Mouse (Mus musculus) kidney, embryonic 15.5 days (tissue): ENCODE results near the gene Sacm1l. TPM values are rescaled to one million over a fixed set of nuclear protein-coding genes. Genes with fewer than 3 reads are reported as not detected.

Experiments used
- ATAC-seq: fragments of 200-750 bp; cut with Nextera tagmentation; replicated peaks from 2 replicates; pipeline ENCODE4 v1.8.0; 2017; ENCODE audit warnings: moderate TSS enrichment; ENCODE audit not compliant: low FRiP score
- H3K27ac ChIP-seq: fragments of 300-500 bp; sonication (generic); 2 replicates; pipeline ENCODE4 v1.5.1; 2015; ENCODE audit warnings: mild to moderate bottlenecking, inconsistent platforms
- H3K27me3 ChIP-seq: fragments of 300-500 bp; sonication (generic); 2 replicates; pipeline ENCODE4 v1.6.1; 2015; ENCODE audit warnings: inconsistent platforms
- H3K36me3 ChIP-seq: fragments of 300-500 bp; sonication (generic); 2 replicates; pipeline ENCODE4 v1.6.1; 2015; ENCODE audit warnings: inconsistent platforms
- H3K4me1 ChIP-seq: fragments of 300-500 bp; sonication (generic); 2 replicates; pipeline ENCODE4 v1.6.1; 2015; ENCODE audit warnings: inconsistent platforms
- H3K4me2 ChIP-seq: fragments of 300-500 bp; sonication (generic); 2 replicates; pipeline ENCODE4 v1.6.1; 2015; ENCODE audit warnings: moderate library complexity, mild to moderate bottlenecking, inconsistent platforms
- H3K4me3 ChIP-seq: fragments of 300-500 bp; sonication (generic); replicated peaks from 2 replicates; pipeline ENCODE4 v1.5.1; 2015; ENCODE audit warnings: mild to moderate bottlenecking, inconsistent platforms
- H3K9ac ChIP-seq: fragments of 300-500 bp; sonication (generic); 2 replicates; pipeline ENCODE4 v1.6.1; 2015; ENCODE audit warnings: mild to moderate bottlenecking, inconsistent platforms
- H3K9me3 ChIP-seq: fragments of 300-500 bp; sonication (generic); replicated peaks from 2 replicates; pipeline ENCODE4 v1.6.1; 2016; ENCODE audit warnings: inconsistent platforms
- WGBS: fragments of 180-500 bp; shearing (Covaris S2); methylation state at CpG from one replicate; pipeline ENCODE4 v1.1.7; 2015; ENCODE audit warnings: mixed read lengths; 5-methylcytosine and 5-hydroxymethylcytosine counted together
- polyA plus RNA-seq: library from polyadenylated mRNA; unstranded; fragments of >200 nt; fragmentation: Nextera tagmentation; extraction: Ambion mirVana; gene quantifications from 2 replicates; pipeline ENCODE4 v1.2.1, GENCODE M21; 2015

Gene Sacm1l
- polyA plus RNA-seq, 1 experiment from 2014 or later, result 56.1 TPM

DNA sequence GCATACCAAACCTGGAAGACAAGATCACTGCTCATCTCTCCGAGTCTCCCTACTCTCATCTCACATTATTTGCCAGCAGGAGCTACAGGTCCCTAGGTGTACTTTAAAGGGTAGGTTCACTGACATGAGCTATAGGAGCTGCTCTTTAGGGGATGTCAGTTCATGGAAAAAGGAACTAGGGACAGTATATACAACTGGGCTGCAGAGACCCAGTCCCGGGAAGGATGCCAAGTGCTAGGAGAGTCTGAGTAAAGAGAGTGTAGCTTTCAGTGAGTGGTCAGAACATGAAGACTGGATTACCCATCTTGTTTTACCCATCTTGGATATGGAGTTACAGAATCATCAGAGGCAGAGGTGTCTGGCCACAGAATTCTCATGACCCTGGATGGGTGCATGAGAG, 67.8 kb downstream of the Sacm1l start:
- no peak overlapping the region for H3K4me3 ChIP-seq
- no peak overlapping the region for H3K4me2 ChIP-seq
- H3K4me1 ChIP-seq, result no peaks in the 10 kb centered on the region
- no peak for ATAC-seq
- no peaks in the 10 kb centered on the region for H3K9me3 ChIP-seq
- no peak overlapping the region for H3K9ac ChIP-seq
- no peaks in the 10 kb centered on the region for H3K27me3 ChIP-seq
- H3K36me3 ChIP-seq, result peaks cover 19% of the 10 kb centered on the region
- 93% methylated on average over 2 of the region's 2 CpGs for WGBS
- no peak overlapping the region for H3K27ac ChIP-seq

DNA sequence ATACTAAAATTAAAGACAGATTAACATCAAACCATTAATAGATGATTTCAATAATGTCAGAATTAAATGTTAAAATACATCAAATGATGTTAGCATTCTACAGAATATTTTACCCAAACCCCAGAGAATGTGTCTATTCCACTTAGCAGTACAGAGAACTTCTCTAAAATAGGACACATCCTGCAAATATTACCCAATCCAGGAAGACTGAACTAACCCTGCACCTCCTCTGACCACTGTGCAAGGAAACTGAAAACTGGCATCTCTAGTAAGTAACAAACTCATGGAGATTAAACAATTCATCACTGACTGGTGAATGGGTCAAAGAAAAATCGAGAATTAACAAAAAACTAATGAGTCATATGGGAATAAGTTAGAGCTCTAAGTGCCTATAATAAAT, 72.0 kb downstream of the Sacm1l start:
- ATAC-seq, result no peak

DNA sequence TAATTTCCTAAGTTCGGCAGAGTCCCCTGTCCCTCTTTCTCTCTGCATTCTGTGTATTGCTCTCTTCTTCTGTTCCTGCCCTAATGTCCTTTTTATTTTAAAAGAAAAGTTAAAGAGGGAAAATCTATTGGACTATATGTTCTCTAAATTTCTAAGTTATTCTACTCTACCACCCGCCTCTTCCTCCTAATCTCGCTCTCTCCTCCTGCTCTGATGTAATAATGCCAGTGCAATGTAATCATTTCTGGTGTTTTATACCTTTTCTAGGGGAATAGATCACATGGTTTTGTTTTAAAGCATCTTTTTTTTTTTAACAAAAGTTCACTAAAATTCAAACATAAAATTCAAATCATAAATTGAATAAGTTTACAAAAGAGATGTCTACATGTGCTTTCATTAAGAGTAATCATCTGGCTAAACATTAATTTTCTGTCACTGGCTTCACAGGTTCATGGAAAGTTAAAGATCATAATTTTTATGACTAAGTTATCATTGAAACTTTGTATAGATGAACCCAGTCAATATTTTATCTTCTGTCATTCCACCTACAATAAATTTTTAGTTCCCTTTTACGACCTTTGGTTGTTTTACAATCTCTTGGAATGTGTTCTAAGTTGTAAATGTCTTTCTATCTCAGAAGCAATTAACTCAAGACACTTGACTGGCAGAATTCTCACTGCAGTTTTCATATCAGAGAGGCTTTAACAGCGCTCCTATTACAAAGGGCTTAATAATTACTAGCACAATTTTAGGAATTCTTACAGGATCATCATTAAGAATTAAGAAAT, 90.9 kb downstream of the Sacm1l start:
- H3K4me1 ChIP-seq, result no peaks in the 10 kb centered on the region
- no peak overlapping the region for H3K9ac ChIP-seq
- no peaks in the 10 kb centered on the region for H3K36me3 ChIP-seq
- H3K4me2 ChIP-seq, result no peak overlapping the region
- no peaks in the 10 kb centered on the region for H3K9me3 ChIP-seq
- WGBS, result 71% methylated on average over 5 of the region's 5 CpGs
- no peak overlapping the region for H3K27ac ChIP-seq
- no peaks in the 10 kb centered on the region for H3K27me3 ChIP-seq
- no peak for ATAC-seq
- no peak overlapping the region for H3K4me3 ChIP-seq

More for the DNA sequence above, 72.0 kb downstream of the Sacm1l start:
- Histone ChIP-seq H3K9me3 (no peaks in the 10 kb centered on the region), H3K27me3 (no peaks in the 10 kb centered on the region), H3K27ac (no peak overlapping the region), H3K4me2 (no peak overlapping the region), H3K9ac (no peak overlapping the region), H3K36me3 (0 out of 2 replicates have a peak, but pooled peaks cover 1% of the 10 kb centered on the region), H3K4me1 (no peaks in the 10 kb centered on the region), H3K4me3 (no peak overlapping the region)
- 80% methylated on average over 1 of the region's 1 CpGs for WGBS

DNA sequence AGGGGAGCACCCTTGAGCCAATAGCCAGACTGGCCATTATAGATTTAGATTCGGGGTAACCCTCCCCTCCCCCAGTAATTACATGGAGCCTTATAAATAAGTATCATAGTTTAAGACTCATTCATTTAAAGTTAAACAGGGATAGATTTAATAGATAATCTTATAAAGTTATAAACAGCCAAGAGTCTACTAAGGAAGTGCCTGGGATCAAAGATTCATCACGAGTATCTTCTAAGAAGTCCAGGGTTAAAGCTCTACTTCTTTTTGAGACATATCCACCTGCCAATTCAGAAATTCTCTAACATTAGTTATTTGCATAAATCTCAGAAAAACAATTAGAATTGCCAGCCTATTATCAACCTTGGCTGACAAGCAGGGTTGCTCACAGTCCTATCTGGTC, 95.2 kb downstream of the Sacm1l start:
- Histone ChIP-seq H3K27ac (no peak overlapping the region), H3K9ac (no peak overlapping the region), H3K4me3 (no peak overlapping the region), H3K27me3 (no peaks in the 10 kb centered on the region), H3K4me2 (no peak overlapping the region), H3K9me3 (no peaks in the 10 kb centered on the region), H3K36me3 (no peaks in the 10 kb centered on the region), H3K4me1 (no peaks in the 10 kb centered on the region)
- whole genome bisulfite sequencing, result 82% methylated on average over 2 of the region's 2 CpGs
- no peak for ATAC-seq

DNA sequence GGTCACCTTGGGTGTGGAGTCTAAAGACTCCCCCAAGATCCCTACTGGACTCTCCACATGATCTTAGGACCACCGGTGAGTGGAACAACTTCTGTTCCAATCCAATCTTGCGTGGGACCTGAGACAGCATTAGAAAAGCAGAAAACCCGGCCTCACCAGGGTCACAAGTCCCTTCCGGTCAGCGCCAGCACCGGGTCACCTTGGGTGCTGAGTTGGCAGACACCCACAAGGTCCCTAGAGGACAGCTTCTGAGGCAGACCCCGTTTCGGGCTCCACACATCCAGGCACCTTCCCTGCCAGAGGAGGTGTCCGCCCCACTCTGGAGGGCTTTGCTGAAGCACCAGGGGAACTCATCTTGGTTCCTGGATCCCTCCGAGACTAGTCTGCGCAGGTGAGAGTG, 96.3 kb downstream of the Sacm1l start:
- no peaks in the 10 kb centered on the region for H3K36me3 ChIP-seq
- no peak for ATAC-seq
- H3K9me3 ChIP-seq, result no peaks in the 10 kb centered on the region
- no peaks in the 10 kb centered on the region for H3K4me1 ChIP-seq
- no peak overlapping the region for H3K4me2 ChIP-seq
- no peaks in the 10 kb centered on the region for H3K27me3 ChIP-seq
- no peak overlapping the region for H3K4me3 ChIP-seq
- WGBS, result 91% methylated on average over 11 of the region's 11 CpGs
- H3K27ac ChIP-seq, result no peak overlapping the region
- H3K9ac ChIP-seq, result no peak overlapping the region

DNA sequence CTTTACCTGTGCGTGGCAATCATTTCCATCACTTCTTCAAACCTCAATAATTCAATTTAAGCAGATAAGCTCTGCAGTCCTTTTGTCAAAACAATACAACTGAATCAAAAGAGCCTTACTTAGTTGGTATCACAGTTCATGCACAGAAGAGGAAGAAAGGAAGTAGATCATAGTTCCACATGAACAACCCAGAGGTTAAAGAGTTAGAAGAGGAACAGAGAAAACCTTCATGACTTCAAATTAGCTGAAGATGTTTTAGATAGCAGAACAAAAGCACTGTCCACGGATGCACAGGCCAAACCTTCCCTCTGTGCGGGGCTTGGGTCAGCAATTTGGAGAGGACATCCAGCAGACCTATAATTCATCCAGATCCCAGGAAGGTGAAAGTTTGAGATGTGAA, 102.1 kb downstream of the Sacm1l start:
- H3K36me3 ChIP-seq, result no peaks in the 10 kb centered on the region
- no peaks in the 10 kb centered on the region for H3K9me3 ChIP-seq
- H3K9ac ChIP-seq, result no peak overlapping the region
- ATAC-seq, result no peak
- WGBS, result 85% methylated on average over 3 of the region's 3 CpGs
- no peaks in the 10 kb centered on the region for H3K4me1 ChIP-seq
- no peak overlapping the region for H3K27ac ChIP-seq
- no peak overlapping the region for H3K4me2 ChIP-seq
- H3K27me3 ChIP-seq, result no peaks in the 10 kb centered on the region
- H3K4me3 ChIP-seq, result no peak overlapping the region

DNA sequence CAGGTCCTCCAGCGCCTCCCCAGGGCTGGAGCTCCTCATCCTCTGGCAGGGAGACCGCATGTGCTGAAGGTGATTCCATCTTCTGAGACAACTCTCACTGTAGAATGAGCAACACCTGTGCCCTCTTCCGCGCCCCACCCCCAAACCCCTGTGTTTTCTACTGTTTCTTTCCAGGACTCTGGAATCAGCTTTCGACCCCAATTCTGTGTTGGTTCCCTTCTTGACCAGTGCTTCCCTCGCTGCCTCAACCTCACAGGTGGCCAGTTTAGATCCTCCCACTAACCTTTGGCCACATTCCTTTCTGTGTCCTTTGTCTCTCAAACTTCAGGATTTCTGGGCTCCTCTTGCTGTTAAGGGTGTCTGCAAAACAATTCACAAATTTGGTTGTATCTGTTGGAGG, 102.7 kb downstream of the Sacm1l start, which contains the start of gene Slc6a20b:
TSS of gene Slc6a20b (minus strand) at position 285 of the 400 bp plus-strand sequence.
- H3K4me1 ChIP-seq, result no peaks in the 10 kb centered on the region
- H3K9ac ChIP-seq, result no peak within 1 kb of the TSS
- WGBS, result 79% methylated on average over 6 of the region's 6 CpGs
- H3K27ac ChIP-seq, result no peak within 1 kb of the TSS
- no peaks in the 10 kb centered on the region for H3K9me3 ChIP-seq
- H3K4me3 ChIP-seq, result no peak within 1 kb of the TSS
- no peaks in the 10 kb centered on the region for H3K36me3 ChIP-seq
- H3K27me3 ChIP-seq, result no peaks in the 10 kb centered on the region
- H3K4me2 ChIP-seq, result no peak within 1 kb of the TSS
- no peak for ATAC-seq

DNA sequence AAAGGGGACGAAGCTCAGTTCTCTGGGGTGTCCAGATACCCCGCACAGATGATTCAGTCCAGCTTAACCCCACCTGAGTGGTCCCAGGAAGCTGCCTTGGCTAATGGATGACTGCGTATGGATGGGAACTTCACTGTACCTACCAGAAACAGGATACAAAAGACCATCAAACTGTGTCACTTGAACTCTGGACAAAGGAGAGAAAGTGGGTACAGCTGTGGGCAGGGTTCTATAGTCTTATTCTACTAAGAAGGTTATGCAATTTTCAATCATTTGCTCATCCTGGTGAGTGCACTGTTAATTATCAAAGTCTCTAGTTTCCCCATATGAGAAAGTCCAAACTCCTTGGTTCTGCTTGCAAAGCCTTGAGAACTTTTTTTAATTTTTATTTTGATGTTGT, 103.4 kb downstream of the Sacm1l start:
- WGBS, result 88% methylated on average over 3 of the region's 3 CpGs
- Histone ChIP-seq H3K27me3 (no peaks in the 10 kb centered on the region), H3K4me2 (no peak overlapping the region), H3K9ac (no peak overlapping the region), H3K4me3 (no peak overlapping the region), H3K27ac (no peak overlapping the region), H3K4me1 (no peaks in the 10 kb centered on the region), H3K9me3 (no peaks in the 10 kb centered on the region), H3K36me3 (no peaks in the 10 kb centered on the region)
- no peak for ATAC-seq

DNA sequence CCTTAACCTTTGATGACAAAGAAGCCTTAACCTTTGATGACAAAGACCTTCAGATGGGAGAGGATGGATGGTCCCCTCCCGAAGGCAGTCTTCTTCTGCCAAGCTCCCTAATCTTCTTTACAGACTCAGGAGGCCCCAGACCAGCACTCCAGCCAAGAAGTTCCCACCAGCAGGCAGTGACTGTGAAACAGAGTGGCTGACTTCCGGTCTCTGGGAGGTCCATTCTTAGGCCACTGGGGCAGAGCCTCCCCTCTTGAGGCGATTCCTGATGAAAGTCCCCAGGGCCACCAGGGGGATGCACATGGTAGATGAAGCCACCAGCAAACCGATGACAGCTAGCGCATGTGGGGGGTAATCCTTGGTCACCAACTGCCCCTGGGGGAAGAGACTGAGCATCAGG, 107.2 kb downstream of the Sacm1l start:
- H3K36me3 ChIP-seq, result no peaks in the 10 kb centered on the region
- no peaks in the 10 kb centered on the region for H3K4me1 ChIP-seq
- H3K27me3 ChIP-seq, result no peaks in the 10 kb centered on the region
- no peak for ATAC-seq
- H3K27ac ChIP-seq, result no peak overlapping the region
- H3K9ac ChIP-seq, result no peak overlapping the region
- no peak overlapping the region for H3K4me3 ChIP-seq
- no peaks in the 10 kb centered on the region for H3K9me3 ChIP-seq
- WGBS, result 67% methylated on average over 5 of the region's 5 CpGs
- H3K4me2 ChIP-seq, result no peak overlapping the region

DNA sequence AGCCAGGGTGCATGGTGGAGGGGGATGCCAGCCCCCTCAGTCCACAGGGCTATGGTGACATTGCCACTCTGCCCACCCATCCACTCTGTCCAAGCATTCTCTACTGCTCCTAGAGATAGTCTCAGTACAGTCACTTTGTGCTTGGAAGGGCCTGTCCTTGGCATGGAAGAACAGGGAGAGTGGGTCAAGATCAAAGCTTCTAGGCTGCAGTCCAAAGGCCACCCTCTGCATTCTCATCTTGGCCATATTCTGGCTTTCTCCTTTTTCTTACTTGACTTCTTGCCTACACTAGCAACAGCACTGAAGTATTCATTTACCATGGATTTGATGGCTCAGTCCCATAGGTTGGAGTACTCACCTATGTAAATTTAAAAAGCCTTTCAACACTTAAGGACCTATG, 108.7 kb downstream of the Sacm1l start:
- no peak overlapping the region for H3K9ac ChIP-seq
- H3K4me2 ChIP-seq, result no peak overlapping the region
- H3K36me3 ChIP-seq, result no peaks in the 10 kb centered on the region
- no peaks in the 10 kb centered on the region for H3K4me1 ChIP-seq
- no peaks in the 10 kb centered on the region for H3K27me3 ChIP-seq
- ATAC-seq, result no peak
- no peaks in the 10 kb centered on the region for H3K9me3 ChIP-seq
- no peak overlapping the region for H3K4me3 ChIP-seq
- H3K27ac ChIP-seq, result no peak overlapping the region; the same call in 1 of the 2 replicates

DNA sequence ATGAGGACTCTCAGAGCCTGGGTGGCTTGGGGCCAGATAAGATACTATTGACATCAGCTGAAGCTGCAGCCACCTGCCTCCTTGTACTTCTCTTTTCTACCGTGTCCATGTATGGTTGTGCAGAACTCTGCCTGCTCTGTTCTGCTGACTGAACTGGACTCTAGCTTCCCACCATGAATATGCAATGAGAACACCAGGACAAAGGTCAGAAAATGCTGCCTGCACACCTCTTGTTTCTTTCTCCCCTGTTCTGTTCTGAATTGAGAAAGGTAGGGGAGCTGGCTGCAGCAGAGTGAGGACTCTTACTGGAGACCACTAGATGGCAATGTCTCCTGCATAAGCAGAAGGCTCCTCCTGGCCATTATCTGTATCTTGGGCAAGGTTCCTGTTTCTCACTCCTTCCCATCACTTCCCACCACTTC, 109.1 kb downstream of the Sacm1l start:
- H3K27me3 ChIP-seq, result no peaks in the 10 kb centered on the region
- H3K9me3 ChIP-seq, result no peaks in the 10 kb centered on the region
- 53% methylated on average over 1 of the region's 1 CpGs for WGBS
- peak; percentile 76 for ATAC-seq
- no peak overlapping the region for H3K9ac ChIP-seq
- H3K27ac ChIP-seq, result no peak overlapping the region; the same call in 1 of the 2 replicates
- no peak overlapping the region for H3K4me3 ChIP-seq
- H3K4me2 ChIP-seq, result no peak overlapping the region
- H3K4me1 ChIP-seq, result no peaks in the 10 kb centered on the region
- no peaks in the 10 kb centered on the region for H3K36me3 ChIP-seq

DNA sequence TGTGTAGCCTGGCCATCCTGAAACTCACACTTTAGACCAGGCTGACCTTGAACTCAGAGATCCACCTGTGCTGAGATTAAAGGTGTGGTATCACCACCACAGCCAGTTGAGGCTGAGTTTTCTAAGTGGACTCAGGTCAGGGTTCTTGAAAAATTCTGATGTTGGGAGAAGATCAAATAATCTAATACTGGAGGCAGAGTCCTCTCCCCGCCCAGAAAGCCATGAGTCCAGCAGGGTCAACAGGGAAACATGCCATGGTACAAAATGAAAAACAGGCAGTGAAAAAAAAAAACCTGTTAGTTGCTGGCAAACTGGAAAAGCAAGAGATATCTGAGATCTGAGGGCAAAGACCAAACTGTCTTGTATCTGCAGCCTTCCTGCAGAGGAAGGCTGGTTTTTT, 110.5 kb downstream of the Sacm1l start:
- H3K4me1 ChIP-seq, result no peaks in the 10 kb centered on the region
- no peaks in the 10 kb centered on the region for H3K36me3 ChIP-seq
- H3K4me3 ChIP-seq, result no peak overlapping the region
- H3K9ac ChIP-seq, result no peak overlapping the region
- H3K27me3 ChIP-seq, result no peaks in the 10 kb centered on the region
- no peak for ATAC-seq
- H3K4me2 ChIP-seq, result no peak overlapping the region
- H3K9me3 ChIP-seq, result no peaks in the 10 kb centered on the region
- WGBS, result 69% methylated on average over 1 of the region's 1 CpGs
- no peak overlapping the region for H3K27ac ChIP-seq
